Mouse (Mus musculus): ENCODE data around the gene Iapp.

GRCm38 (mm10) chr6:142298098-142298497 is at the start of gene Iapp:
- TF ChIP-seq CTCF (IDR thresholded peaks at IDR 0.05; ENCODE audit: low read depth) (no peak), EP300 (IDR thresholded peaks at IDR 0.05; ENCODE audit: low read depth) (no peak)
